Mouse (Mus musculus) limb, embryonic 11.5 days (tissue): ENCODE measurements around the gene Larp4b. TPM values are rescaled to one million over a fixed set of nuclear protein-coding genes. Genes with fewer than 3 reads are reported as not detected.
A peak's percentile ranks its signal among the peaks of the same experiment; 100 is the strongest.
"Not testable (repeated sequence)": the region's sequence is repeated elsewhere in the genome, so short reads cannot be mapped to it uniquely, and the experiment has no call there.

Experiments used
- ATAC-seq: fragments of 200-750 bp; cut with Nextera tagmentation; 2 replicates; pipeline ENCODE4 v1.8.0; 2017; ENCODE audit warnings: low read depth; ENCODE audit not compliant: insufficient number of reproducible peaks, low FRiP score, low TSS enrichment
- DNase-seq: peaks from one replicate; pipeline ENCODE4 v3.0.0-alpha.2; 2015; ENCODE audit warnings: low spot score
- H3K27ac ChIP-seq: fragments of 300-500 bp; sonication (generic); replicated peaks from 2 replicates; pipeline ENCODE4 v1.5.1; 2014; ENCODE audit warnings: low read depth, mild to moderate bottlenecking, low read length
- H3K27me3 ChIP-seq: fragments of 300-500 bp; sonication (generic); 2 replicates; pipeline ENCODE4 v1.6.1; 2014; ENCODE audit warnings: mild to moderate bottlenecking, low read length, mixed read lengths; ENCODE audit not compliant: control insufficient read depth, insufficient read depth
- H3K36me3 ChIP-seq: fragments of 300-500 bp; sonication (generic); 2 replicates; pipeline ENCODE4 v1.6.1; 2014; ENCODE audit warnings: mild to moderate bottlenecking, low read length, moderate library complexity, mixed read lengths; ENCODE audit not compliant: control insufficient read depth, insufficient read depth
- H3K4me1 ChIP-seq: fragments of 300-500 bp; sonication (generic); 2 replicates; pipeline ENCODE4 v1.6.1; 2014; ENCODE audit warnings: low read length, mixed read lengths; ENCODE audit not compliant: control insufficient read depth, insufficient read depth
- H3K4me2 ChIP-seq: fragments of 300-500 bp; sonication (generic); 2 replicates; pipeline ENCODE4 v1.6.1; 2014; ENCODE audit warnings: low read depth, mild to moderate bottlenecking, moderate library complexity; ENCODE audit not compliant: severe bottlenecking
- H3K4me3 ChIP-seq: fragments of 300-500 bp; sonication (generic); 2 replicates; pipeline ENCODE4 v1.5.1; 2014; ENCODE audit warnings: low read depth, low read length
- H3K9ac ChIP-seq: fragments of 300-500 bp; sonication (generic); 2 replicates; pipeline ENCODE4 v1.6.1; 2014; ENCODE audit warnings: mild to moderate bottlenecking, low read length
- H3K9me3 ChIP-seq: fragments of 300-500 bp; sonication (generic); 2 replicates; pipeline ENCODE4 v1.6.1; 2016; ENCODE audit warnings: low read length; ENCODE audit not compliant: control insufficient read depth
- WGBS: fragments of 180-500 bp; shearing (Covaris S2); extraction: QIAGEN DNeasy Blood & Tissue Kit; methylation state at CpG from one replicate; pipeline ENCODE4 v1.1.7; 2014; 5-methylcytosine and 5-hydroxymethylcytosine counted together
- polyA plus RNA-seq: library from polyadenylated mRNA; unstranded; fragments of >200 nt; fragmentation: Nextera tagmentation; extraction: Ambion mirVana; gene quantifications from 2 replicates; pipeline ENCODE4 v1.2.1, GENCODE M21; 2014

Larp4b gene
- polyA plus RNA-seq, result 34.7 and 38.9 TPM in 2 replicates

DNA sequence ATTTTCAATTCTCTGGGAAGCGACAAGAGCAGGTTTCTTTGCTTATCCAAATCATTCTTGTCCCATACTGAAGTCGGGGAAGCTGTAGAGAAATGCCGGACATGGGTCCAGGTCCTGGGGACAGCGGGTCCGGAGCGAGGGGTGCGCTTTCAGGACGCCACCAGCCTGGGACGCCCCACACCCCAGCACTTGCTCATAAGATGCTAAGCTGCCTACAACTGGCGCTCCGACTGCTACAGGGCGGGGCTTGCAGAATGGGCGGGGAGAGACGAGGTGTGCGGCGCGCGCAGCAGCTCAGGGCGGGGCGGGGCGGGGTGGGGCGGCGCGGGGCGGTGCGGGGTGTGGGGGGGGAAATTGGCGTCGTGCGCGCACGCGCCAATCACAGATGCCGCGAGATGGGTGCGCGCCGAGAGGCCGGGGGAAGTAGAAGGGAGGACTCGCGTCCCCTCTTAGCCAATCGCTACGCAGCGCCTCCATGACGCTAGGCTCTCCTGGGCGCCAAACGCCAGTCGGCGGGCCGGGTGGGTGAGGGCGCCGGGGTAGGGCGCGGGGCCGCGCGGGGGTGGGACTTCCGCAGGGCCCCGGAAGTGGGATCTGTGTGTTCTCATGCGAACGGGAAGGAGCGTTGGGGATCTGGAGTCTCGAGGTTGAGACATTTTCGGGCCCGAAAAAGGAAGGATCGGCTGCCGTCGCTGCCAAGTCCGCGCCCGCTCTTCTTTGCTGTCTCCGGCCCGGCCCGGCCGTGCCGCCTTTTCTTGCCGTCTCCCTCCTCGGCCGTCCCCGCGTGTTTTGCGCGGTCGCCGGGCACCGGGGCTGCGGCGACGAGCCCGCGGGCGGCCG lies at the start of gene Larp4b:
Gene Larp4b (plus strand): TSS at position 566 of the 840 bp plus-strand sequence.
- WGBS, result under 1% methylated on average over 82 of the region's 92 CpGs
- Histone ChIP-seq H3K9ac (peak within 1 kb of the TSS; percentile 90), H3K4me2 (peak within 1 kb of the TSS; percentile 77), H3K36me3 (no peaks in the 10 kb centered on the region), H3K4me3 (peak within 1 kb of the TSS; percentile 98), H3K4me1 (peaks cover 2% of the 10 kb centered on the region; the same call in 1 of the 2 replicates), H3K9me3 (no peaks in the 10 kb centered on the region), H3K27me3 (no peaks in the 10 kb centered on the region), H3K27ac (peak within 1 kb of the TSS; percentile 89)
- DNase-seq (peak; percentile 96), ATAC-seq (peak; percentile 100)

GRCm38 (mm10) chr13:9044731-9045130 lies 49.0 kb upstream of the Larp4b start:
- WGBS, result 92% methylated on average over 1 of the region's 1 CpGs
- no peak overlapping the region for H3K4me3 ChIP-seq

DNA sequence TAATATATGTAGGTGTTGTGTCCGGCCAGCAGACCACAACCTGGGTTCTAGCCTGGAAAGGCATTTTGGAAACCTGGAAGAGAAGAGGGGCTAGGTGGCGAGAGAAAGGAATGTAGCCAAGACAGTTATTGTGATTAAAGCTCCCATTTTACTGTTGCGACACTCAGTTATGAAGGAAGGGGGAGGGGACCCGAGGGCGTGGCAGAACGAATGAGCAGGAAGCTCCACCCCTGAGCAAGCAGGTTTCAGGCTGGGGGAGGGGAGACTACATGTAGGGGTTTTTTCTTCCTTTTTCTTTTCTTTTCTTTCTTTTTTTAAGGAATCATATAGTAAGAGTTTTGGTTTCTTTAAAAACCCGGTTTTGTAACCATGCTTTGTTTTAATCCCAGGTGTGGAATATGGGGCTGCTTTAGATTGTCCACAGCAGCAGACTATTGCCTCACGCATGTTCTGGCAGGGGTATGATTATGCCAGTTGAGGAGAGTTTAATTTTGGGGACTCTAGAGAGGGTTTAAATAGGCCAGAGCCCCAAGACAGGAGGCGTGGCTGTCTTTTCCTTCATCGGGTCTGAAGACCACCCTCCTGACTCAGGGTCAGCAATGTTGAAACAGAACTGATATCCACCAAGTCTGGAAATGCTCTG lies 41.5 kb upstream of the Larp4b start:
- not testable (repeated sequence) for H3K27ac ChIP-seq, DNase-seq, ATAC-seq, H3K9ac ChIP-seq, H3K27me3 ChIP-seq, H3K4me3 ChIP-seq, H3K4me2 ChIP-seq, H3K9me3 ChIP-seq, H3K4me1 ChIP-seq, H3K36me3 ChIP-seq
- 56% methylated on average over 10 of the region's 10 CpGs for WGBS

More at GRCm38 (mm10) chr13:9044731-9045130, 49.0 kb upstream of the Larp4b start:
- no peaks in the 10 kb centered on the region for H3K36me3 ChIP-seq
- no peak overlapping the region for H3K9ac ChIP-seq
- no peaks in the 10 kb centered on the region for H3K9me3 ChIP-seq
- H3K4me2 ChIP-seq, result no peak overlapping the region
- no peak for ATAC-seq
- no peaks in the 10 kb centered on the region for H3K27me3 ChIP-seq
- no peak for DNase-seq
- H3K27ac ChIP-seq, result no peak overlapping the region
- H3K4me1 ChIP-seq, result no peaks in the 10 kb centered on the region

DNA sequence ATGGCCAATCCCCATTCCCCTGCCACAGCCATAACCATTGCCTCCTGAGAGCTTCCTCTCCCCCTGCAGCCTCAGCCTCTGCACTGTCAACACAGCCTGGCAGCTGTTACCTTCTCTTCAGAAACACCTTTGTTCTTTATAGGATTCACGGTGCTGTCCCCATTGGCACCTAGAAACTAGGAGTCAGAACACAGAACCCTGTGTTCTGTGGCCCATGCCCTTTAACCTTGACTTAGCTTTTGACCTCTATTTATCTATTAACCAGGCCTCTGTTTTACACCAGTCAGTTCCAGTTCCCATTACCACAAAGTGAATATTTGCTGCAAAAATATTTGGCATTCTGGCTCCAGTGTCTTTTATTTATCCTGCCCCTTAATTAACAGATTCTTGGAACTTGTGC lies 36.4 kb upstream of the Larp4b start:
- no peaks in the 10 kb centered on the region for H3K36me3 ChIP-seq
- H3K4me3 ChIP-seq, result no peak overlapping the region
- no peak overlapping the region for H3K9ac ChIP-seq
- no peaks in the 10 kb centered on the region for H3K27me3 ChIP-seq
- H3K27ac ChIP-seq, result no peak overlapping the region
- DNase-seq (no peak), ATAC-seq (no peak)
- 36% methylated on average over 1 of the region's 1 CpGs for WGBS
- no peaks in the 10 kb centered on the region for H3K4me1 ChIP-seq
- no peak overlapping the region for H3K4me2 ChIP-seq
- H3K9me3 ChIP-seq, result no peaks in the 10 kb centered on the region

DNA sequence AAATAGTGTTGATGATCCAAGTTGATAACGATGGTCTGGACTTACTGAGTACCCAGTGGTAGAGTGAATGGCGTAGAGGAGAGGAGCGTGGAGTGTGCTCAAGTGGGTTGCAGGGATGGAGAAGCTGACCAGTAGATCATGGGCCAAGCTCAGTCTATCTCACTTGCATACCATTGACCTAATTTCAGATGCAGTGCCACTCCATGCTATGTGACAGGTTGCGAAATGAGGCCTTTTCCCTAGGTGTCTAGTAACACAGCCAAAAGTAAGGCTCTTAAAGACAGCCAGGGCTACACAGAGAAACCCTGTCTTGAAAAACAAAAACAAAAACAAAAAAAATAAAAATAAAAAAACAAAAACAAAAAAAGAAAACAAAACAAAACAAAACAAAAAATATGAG lies 35.0 kb upstream of the Larp4b start:
- no peaks in the 10 kb centered on the region for H3K36me3 ChIP-seq
- H3K4me1 ChIP-seq, result no peaks in the 10 kb centered on the region
- no peaks in the 10 kb centered on the region for H3K9me3 ChIP-seq
- WGBS, result 94% methylated on average over 4 of the region's 4 CpGs
- H3K27me3 ChIP-seq, result no peaks in the 10 kb centered on the region
- H3K4me3 ChIP-seq, result no peak overlapping the region
- H3K27ac ChIP-seq, result no peak overlapping the region
- H3K9ac ChIP-seq, result no peak overlapping the region
- no peak for DNase-seq
- ATAC-seq, result no peak
- no peak overlapping the region for H3K4me2 ChIP-seq

DNA sequence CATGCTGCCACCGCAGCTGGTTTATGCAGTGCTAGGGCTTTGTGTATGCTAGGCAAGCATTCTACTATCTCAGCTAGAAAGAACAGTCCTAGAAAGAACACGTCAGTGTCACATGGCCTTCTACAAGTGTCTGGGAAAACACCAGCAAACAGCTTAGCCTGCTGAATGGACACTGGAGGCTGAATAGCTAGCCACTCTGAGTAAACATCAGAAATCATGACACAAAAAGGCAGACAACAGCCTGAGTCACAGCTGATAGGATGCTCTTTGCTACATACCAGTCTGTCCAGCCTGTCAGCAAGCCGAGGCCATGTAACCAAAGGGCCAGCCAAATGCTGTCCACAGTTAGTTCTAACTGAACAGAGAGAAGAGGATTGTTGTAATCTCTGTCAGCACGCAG lies 32.3 kb upstream of the Larp4b start:
- Histone ChIP-seq H3K4me2 (no peak overlapping the region), H3K27me3 (no peaks in the 10 kb centered on the region), H3K27ac (no peak overlapping the region), H3K9ac (no peak overlapping the region), H3K4me1 (no peaks in the 10 kb centered on the region), H3K36me3 (no peaks in the 10 kb centered on the region), H3K9me3 (no peaks in the 10 kb centered on the region), H3K4me3 (no peak overlapping the region)
- WGBS, result 90% methylated on average over 4 of the region's 4 CpGs
- DNase-seq (no peak), ATAC-seq (no peak)

- Histone ChIP-seq H3K9ac (no peak overlapping the region), H3K4me3 (no peak overlapping the region), H3K36me3 (no peaks in the 10 kb centered on the region), H3K27me3 (no peaks in the 10 kb centered on the region), H3K4me2 (no peak overlapping the region), H3K9me3 (no peaks in the 10 kb centered on the region), H3K27ac (no peak overlapping the region), H3K4me1 (no peaks in the 10 kb centered on the region)
- 95% methylated on average over 2 of the region's 2 CpGs for WGBS
- DNase-seq, result no peak
- no peak for ATAC-seq
These were observed 29.5 kb upstream of the Larp4b start for GRCm38 (mm10) chr13:9064196-9064595.

DNA sequence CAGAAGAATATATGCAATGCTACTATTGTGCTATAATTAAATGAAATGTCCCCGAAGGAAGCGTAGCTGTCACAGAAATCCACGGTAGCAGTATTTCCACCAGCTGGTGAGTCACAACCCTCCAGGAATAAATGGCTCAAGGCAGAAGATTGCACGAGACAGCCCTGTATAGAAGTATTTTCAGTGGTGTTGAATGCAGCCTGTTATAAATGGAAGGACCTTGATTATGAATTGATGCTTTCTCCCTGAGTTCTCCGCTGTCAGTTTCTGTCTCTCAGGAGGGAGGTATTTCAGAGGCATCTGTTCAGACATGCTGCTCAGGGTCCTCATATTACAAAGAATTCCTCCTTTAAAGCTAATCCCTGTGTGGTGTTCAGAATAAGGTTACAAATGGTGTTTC lies 27.6 kb upstream of the Larp4b start:
- DNase-seq (no peak), ATAC-seq (no peak)
- 78% methylated on average over 5 of the region's 5 CpGs for WGBS

More for the DNA sequence above, 27.6 kb upstream of the Larp4b start:
- Histone ChIP-seq H3K27ac (no peak overlapping the region), H3K4me2 (no peak overlapping the region), H3K27me3 (no peaks in the 10 kb centered on the region), H3K4me3 (no peak overlapping the region), H3K36me3 (no peaks in the 10 kb centered on the region), H3K9me3 (no peaks in the 10 kb centered on the region), H3K9ac (no peak overlapping the region), H3K4me1 (no peaks in the 10 kb centered on the region)
